In the genomic region with DNA sequence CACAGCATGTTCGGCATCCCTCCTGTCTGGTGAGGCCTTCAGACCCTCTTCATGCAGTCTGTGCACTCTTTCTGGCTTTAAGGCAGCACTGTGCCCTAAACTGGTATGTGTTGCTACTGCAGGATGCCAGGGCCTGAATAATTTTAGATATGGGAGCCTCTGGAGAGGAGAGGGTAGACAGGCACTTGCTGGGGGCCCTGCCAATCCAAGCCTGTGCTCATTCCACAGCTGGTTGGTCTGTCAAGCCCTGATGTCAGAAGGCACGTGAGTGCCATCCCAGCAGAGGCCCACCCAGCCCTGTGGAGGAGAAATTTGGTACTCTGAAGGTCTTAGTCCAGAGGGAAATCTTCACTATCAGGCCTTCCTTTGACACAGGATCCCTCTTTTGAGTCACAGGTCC, we compare ENCODE assay signal across 20 mouse cellular contexts. TPM values are rescaled to one million over a fixed set of nuclear protein-coding genes. Genes with fewer than 3 reads are reported as not detected.
DNase-seq lines count a peak whose midpoint lies in the region; ATAC-seq and TF ChIP-seq lines count a peak whose summit lies in the region.
"Had no signal": no experiment of that assay in that cellular context is flagged by ENCODE, and none has a peak within 500 bp of the region (broad histone marks: within the 10 kb centered on the region; RNA-seq: fewer than 3 reads in every experiment).

No protein-coding gene starts in this region.

- H3K27me3 ChIP-seq in cerebellum, adult 2 months (ENCODE audit: control insufficient read depth, insufficient read depth, low read length) = no peaks in the 10 kb centered on the region
- H3K27me3 ChIP-seq in heart, embryonic 12.5 days (replicated peaks) = no peaks in the 10 kb centered on the region
- H3K27me3 ChIP-seq in E14TG2a.4 (ENCODE audit: insufficient read depth, low read length) = no peaks in the 10 kb centered on the region
- no peaks in the 10 kb centered on the region for H3K27me3 ChIP-seq in heart, postnatal 0 days (ENCODE audit: control insufficient read depth, insufficient read depth, low read length)
- H3K27me3 ChIP-seq: embryonic facial prominence, embryonic 13.5 days; hindbrain, embryonic 15.5 days; limb, embryonic 12.5 days; liver, embryonic 13.5 days; lung, embryonic 15.5 days had no signal

- H3K36me3 ChIP-seq in heart, embryonic 12.5 days = peaks cover 7% of the 10 kb centered on the region
- peaks cover 3% of the 10 kb centered on the region; the same call in 1 of the 2 replicates for H3K36me3 ChIP-seq in E14TG2a.4 (ENCODE audit: insufficient read depth, low read length)
- H3K36me3 ChIP-seq in heart, postnatal 0 days (replicated peaks; ENCODE audit: control insufficient read depth, insufficient read depth, low read length) = peaks cover 5% of the 10 kb centered on the region; the same call in 1 of the 2 replicates
- H3K36me3 ChIP-seq: limb, embryonic 12.5 days; lung, embryonic 15.5 days had no signal

- no peak for ATAC-seq in heart, embryonic 12.5 days (ENCODE audit: insufficient number of reproducible peaks, low FRiP score)
- ATAC-seq in heart, postnatal 0 days (ENCODE audit: insufficient read depth, low read depth) = peak; percentile 79
- ATAC-seq: CD4-positive, CD25-positive, alpha-beta regulatory T cell, adult 4 months; intestine, postnatal 0 days had no signal

- 34% methylated on average over 2 of the region's 2 CpGs for WGBS in cerebellum, adult 2 months
- WGBS in heart, embryonic 12.5 days = 78% methylated on average over 2 of the region's 2 CpGs
- WGBS in heart, postnatal 0 days = 34% methylated on average over 2 of the region's 2 CpGs

- TF ChIP-seq EP300 in heart, postnatal 0 days (IDR thresholded peaks at IDR 0.05; ENCODE audit: low read depth) = no peak

- TF ChIP-seq POLR2A in cerebellum, adult 2 months (IDR thresholded peaks at IDR 0.05; ENCODE audit: borderline replicate concordance, insufficient read depth, low read length) = no peak

- H3K4me2 ChIP-seq in heart, embryonic 12.5 days = no peak overlapping the region
- no peak overlapping the region for H3K4me2 ChIP-seq in heart, postnatal 0 days (ENCODE audit: low read depth, low read length)
- H3K4me2 ChIP-seq: embryonic facial prominence, embryonic 13.5 days; hindbrain, embryonic 15.5 days; limb, embryonic 12.5 days; liver, embryonic 13.5 days; lung, embryonic 15.5 days had no signal

- peaks cover 20% of the 10 kb centered on the region for H3K4me1 ChIP-seq in cerebellum, adult 2 months (ENCODE audit: control insufficient read depth, insufficient read depth, low read length)
- peaks cover 24% of the 10 kb centered on the region for H3K4me1 ChIP-seq in heart, embryonic 12.5 days (replicated peaks)
- peaks cover 39% of the 10 kb centered on the region for H3K4me1 ChIP-seq in E14TG2a.4 (replicated peaks; ENCODE audit: low read depth, low read length)
- H3K4me1 ChIP-seq in heart, postnatal 0 days (ENCODE audit: control insufficient read depth, insufficient read depth) = 0 out of 2 replicates have a peak, but pooled peaks cover 6% of the 10 kb centered on the region
- H3K4me1 ChIP-seq: embryonic facial prominence, embryonic 13.5 days; limb, embryonic 12.5 days; liver, embryonic 13.5 days had no signal

- H3K4me3 ChIP-seq in cerebellum, adult 2 months (replicated peaks; ENCODE audit: insufficient read depth, low read depth, low read length) = no peak overlapping the region
- H3K4me3 ChIP-seq in heart, embryonic 12.5 days = no peak overlapping the region
- H3K4me3 ChIP-seq in E14TG2a.4 (replicated peaks; ENCODE audit: low read length) = 0 out of 2 replicates have a peak overlapping the region, but pooled peaks have one; percentile 35
- no peak overlapping the region for H3K4me3 ChIP-seq in heart, postnatal 0 days (ENCODE audit: low read depth, low read length)
- H3K4me3 ChIP-seq: embryonic facial prominence, embryonic 13.5 days; hindbrain, embryonic 15.5 days; limb, embryonic 12.5 days; liver, embryonic 13.5 days; lung, embryonic 15.5 days had no signal

- H3K9me3 ChIP-seq in heart, embryonic 12.5 days (replicated peaks) = no peaks in the 10 kb centered on the region
- H3K9me3 ChIP-seq in E14TG2a.4 (ENCODE audit: low read length) = no peaks in the 10 kb centered on the region
- no peaks in the 10 kb centered on the region for H3K9me3 ChIP-seq in heart, postnatal 0 days (replicated peaks; ENCODE audit: control insufficient read depth, low read length)
- H3K9me3 ChIP-seq: embryonic facial prominence, embryonic 13.5 days; hindbrain, embryonic 15.5 days; limb, embryonic 12.5 days; liver, embryonic 13.5 days; lung, embryonic 15.5 days had no signal

- TF ChIP-seq CTCF in cerebellum, adult 2 months (IDR thresholded peaks at IDR 0.05; ENCODE audit: borderline replicate concordance, insufficient read depth, low read depth, low read length) = no peak
- TF ChIP-seq CTCF in E14TG2a.4 (conservative IDR thresholded peaks at IDR 0.05; ENCODE audit: low read length) = no peak
- TF ChIP-seq CTCF in heart, postnatal 0 days (IDR thresholded peaks at IDR 0.05; ENCODE audit: low read depth) = no peak

- H3K9ac ChIP-seq in heart, embryonic 12.5 days = no peak overlapping the region
- no peak overlapping the region for H3K9ac ChIP-seq in heart, postnatal 0 days (replicated peaks; ENCODE audit: low read depth, low read length)
- H3K9ac ChIP-seq: embryonic facial prominence, embryonic 13.5 days; hindbrain, embryonic 15.5 days; limb, embryonic 12.5 days; liver, embryonic 13.5 days; lung, embryonic 15.5 days had no signal

- peak overlapping the region; percentile 49; the same call in 1 of the 2 replicates for H3K27ac ChIP-seq in cerebellum, adult 2 months (ENCODE audit: insufficient read depth, low read length)
- H3K27ac ChIP-seq in heart, embryonic 12.5 days (ENCODE audit: poor library complexity, severe bottlenecking) = no peak overlapping the region
- peak overlapping the region; percentile 67 for H3K27ac ChIP-seq in heart, postnatal 0 days (ENCODE audit: low read depth)
- H3K27ac ChIP-seq: embryonic facial prominence, embryonic 13.5 days; hindbrain, embryonic 15.5 days; limb, embryonic 12.5 days; liver, embryonic 13.5 days; lung, embryonic 15.5 days had no signal

- DNase-seq in cerebellum, adult 2 months = no peak
- no peak for DNase-seq in cerebellum, adult 8-10 months
- peak; percentile 55 to 80 for DNase-seq in heart, adult 18-20 months
- DNase-seq in heart, postnatal 0 days (ENCODE audit: low spot score) = peak; percentile 74
- no peak for DNase-seq in testis, postnatal 10 days (ENCODE audit: low spot score)
- no peak for DNase-seq in kidney, postnatal 25 days
- DNase-seq: adrenal gland, adult 2 months; cerebellum, adult 11 months; liver, embryonic 13.5 days; midbrain, embryonic 14.5 days; right cerebral cortex, adult 18-20 months; thymus, adult 18-20 months had no signal

RNA-seq across cellular contexts. Expression of a gene that starts 49.7 kb away (rescaled TPM):
- polyA plus RNA-seq in cerebellum, adult 2 months (2012; rRNA removed) = 26.0 and 26.6 TPM in 2 replicates
- total RNA-seq in heart, adult 18-20 months (2021) = 10 to 100 TPM; 26.6 to 26.8 TPM
- polyA plus RNA-seq in heart, embryonic 12.5 days (2016; fragmentation: Nextera tagmentation; extraction: Ambion mirVana) = 26.2 and 27.4 TPM in 2 replicates
- total RNA-seq in heart, postnatal 0 days (2014; rRNA removed; ENCODE audit: low replicate concordance) = 32.3 and 36.1 TPM in 2 replicates
- 24.3 and 26.3 TPM in 2 replicates for polyA plus RNA-seq in heart, postnatal 0 days (2015; fragmentation: Nextera tagmentation; extraction: Ambion mirVana)

Comparison
In these comparisons a context has a peak if more than half of its experiments do, and no peak if none do; other contexts are left out.
1. DNase-seq: peak in heart, adult 18-20 months (2 of 2) and heart, postnatal 0 days (single experiment); none in cerebellum, adult 2 months (0 of 2), cerebellum, adult 8-10 months (single experiment), testis, postnatal 10 days (single experiment) and kidney, postnatal 25 days (0 of 2).